Mouse (Mus musculus) C2C12 (cell line): Measurements from ENCODE around the gene Ank3. TPM values are rescaled to one million over a fixed set of nuclear protein-coding genes. Genes with fewer than 3 reads are reported as not detected.

Source experiments
- H3K27me3 ChIP-seq: one replicate; pipeline ENCODE4 v1.6.1; 2011; ENCODE audit not compliant: control insufficient read depth, insufficient read depth, insufficient read length
- H3K36me3 ChIP-seq: one replicate; pipeline ENCODE4 v1.6.1; 2011; ENCODE audit not compliant: control insufficient read depth, insufficient read depth
- H3K4me3 ChIP-seq: one replicate; pipeline ENCODE4 v1.5.1; 2011; ENCODE audit warnings: mild to moderate bottlenecking, control low read depth; ENCODE audit not compliant: poor library complexity, insufficient read depth, severe bottlenecking
- H3K79me2 ChIP-seq: one replicate; pipeline ENCODE4 v1.6.1; 2011; ENCODE audit not compliant: control insufficient read depth, insufficient read depth
- H3K79me3 ChIP-seq: one replicate; pipeline ENCODE4 v1.6.1; 2011; ENCODE audit warnings: low read depth, control low read depth
- H3ac ChIP-seq: one replicate; pipeline ENCODE3; 2011; ENCODE audit warnings: low read depth; ENCODE audit not compliant: control insufficient read depth, insufficient read length
- CEBPB ChIP-seq: IDR thresholded peaks from one replicate; pipeline ENCODE4 v1.6.1; 2011; ENCODE audit warnings: low read depth, mild to moderate bottlenecking, control low read depth, moderate library complexity
- CTCF ChIP-seq: IDR thresholded peaks from one replicate; pipeline ENCODE4 v1.5.1; 2011; ENCODE audit not compliant: control insufficient read depth, insufficient read depth, insufficient read length
- FOSL1 ChIP-seq: IDR thresholded peaks from one replicate; pipeline ENCODE4 v1.8.0; 2011; ENCODE audit warnings: mild to moderate bottlenecking, low read length; ENCODE audit not compliant: poor library complexity, insufficient read depth, severe bottlenecking
- MAX ChIP-seq: IDR thresholded peaks from one replicate; pipeline ENCODE4 v1.6.1; 2011; ENCODE audit warnings: mild to moderate bottlenecking, control low read depth
- MYOD1 ChIP-seq: IDR thresholded peaks from one replicate; pipeline ENCODE4 v1.6.1; 2011; ENCODE audit warnings: low read depth; ENCODE audit not compliant: control insufficient read depth, insufficient read length
- MYOG ChIP-seq: IDR thresholded peaks from one replicate; pipeline ENCODE4 v1.6.1; 2011; ENCODE audit not compliant: control insufficient read depth, insufficient read length; ENCODE audit errors: extremely low read depth
- USF1 ChIP-seq: IDR thresholded peaks from one replicate; pipeline ENCODE4 v1.6.1; 2011; ENCODE audit warnings: low read depth, mild to moderate bottlenecking, control low read depth, moderate library complexity
- polyA plus RNA-seq: library from polyadenylated mRNA; unstranded; fragments of >200 nt; fragmentation: generic; extraction: Trizol; gene quantifications from one replicate; pipeline ENCODE4 v1.2.1, GENCODE M21; 2012; ENCODE audit warnings: missing spikeins

The Ank3 gene
- polyA plus RNA-seq, 1 experiment, result 9.8 TPM

GRCm38 (mm10) chr10:69654866-69655633, 256.5 kb downstream of the Ank3 start:
- Histone ChIP-seq H3K79me2 (no peaks in the 10 kb centered on the region), H3K79me3 (no peaks in the 10 kb centered on the region), H3K36me3 (no peaks in the 10 kb centered on the region), H3K4me3 (no peak overlapping the region), H3K27me3 (no peaks in the 10 kb centered on the region), H3ac (no peak overlapping the region)
- TF ChIP-seq MYOG (no peak), MAX (peak; percentile 20)

GRCm38 (mm10) chr10:69656321-69656720, 257.7 kb downstream of the Ank3 start:
- H3K4me3 ChIP-seq, result no peak overlapping the region
- H3K79me3 ChIP-seq, result no peaks in the 10 kb centered on the region
- H3K36me3 ChIP-seq, result no peaks in the 10 kb centered on the region
- no peak overlapping the region for H3ac ChIP-seq
- H3K79me2 ChIP-seq, result no peaks in the 10 kb centered on the region
- H3K27me3 ChIP-seq, result no peaks in the 10 kb centered on the region
- no peak for TF ChIP-seq MYOG
- peak; percentile 52 for TF ChIP-seq CTCF

- Histone ChIP-seq H3K36me3 (no peaks in the 10 kb centered on the region), H3K4me3 (no peak overlapping the region), H3K27me3 (no peaks in the 10 kb centered on the region), H3K79me2 (no peaks in the 10 kb centered on the region), H3K79me3 (no peaks in the 10 kb centered on the region), H3ac (no peak overlapping the region)
- TF ChIP-seq CTCF (no peak), USF1 (no peak), CEBPB (no peak), MAX (no peak)
These were observed 261.2 kb downstream of the Ank3 start for GRCm38 (mm10) chr10:69659818-69660217.

GRCm38 (mm10) chr10:69662338-69662737, 263.8 kb downstream of the Ank3 start:
- TF ChIP-seq CTCF, result peak; percentile 66
- TF ChIP-seq MYOG, result no peak
- no peak for TF ChIP-seq MYOD1
- peak; percentile 5 for TF ChIP-seq CEBPB
- TF ChIP-seq FOSL1, result no peak
- TF ChIP-seq MAX, result no peak
- Histone ChIP-seq H3K79me2 (no peaks in the 10 kb centered on the region), H3K36me3 (no peaks in the 10 kb centered on the region), H3ac (no peak overlapping the region), H3K27me3 (no peaks in the 10 kb centered on the region), H3K79me3 (no peaks in the 10 kb centered on the region), H3K4me3 (no peak overlapping the region)

GRCm38 (mm10) chr10:69667482-69667881, 268.9 kb downstream of the Ank3 start:
- Histone ChIP-seq H3K4me3 (no peak overlapping the region), H3ac (no peak overlapping the region), H3K27me3 (no peaks in the 10 kb centered on the region), H3K79me3 (no peaks in the 10 kb centered on the region), H3K36me3 (no peaks in the 10 kb centered on the region), H3K79me2 (no peaks in the 10 kb centered on the region)
- TF ChIP-seq CTCF (no peak), MYOD1 (no peak), FOSL1 (no peak), MYOG (no peak), USF1 (no peak), MAX (no peak)

- H3K27me3 ChIP-seq, result no peaks in the 10 kb centered on the region
- H3K36me3 ChIP-seq, result no peaks in the 10 kb centered on the region
- H3K79me2 ChIP-seq, result no peaks in the 10 kb centered on the region
- no peak overlapping the region for H3K4me3 ChIP-seq
- TF ChIP-seq USF1, result no peak
- no peak for TF ChIP-seq FOSL1
- no peak for TF ChIP-seq MYOG
- TF ChIP-seq CEBPB, result no peak
- no peak for TF ChIP-seq CTCF
- H3ac ChIP-seq, result no peak overlapping the region
- H3K79me3 ChIP-seq, result no peaks in the 10 kb centered on the region
These were observed 271.9 kb downstream of the Ank3 start for GRCm38 (mm10) chr10:69670496-69670895.

- Histone ChIP-seq H3K36me3 (no peaks in the 10 kb centered on the region), H3K79me2 (no peaks in the 10 kb centered on the region), H3ac (no peak overlapping the region), H3K27me3 (no peaks in the 10 kb centered on the region), H3K4me3 (no peak overlapping the region), H3K79me3 (no peaks in the 10 kb centered on the region)
- TF ChIP-seq MAX (no peak), CEBPB (peak; percentile 27)
These were observed 272.4 kb downstream of the Ank3 start for GRCm38 (mm10) chr10:69670959-69671358.
